Mouse (Mus musculus) limb, embryonic 10.5 days (tissue): ENCODE data around the gene Pif1. TPM values are rescaled to one million over a fixed set of nuclear protein-coding genes. Genes with fewer than 3 reads are reported as not detected.

ENCODE experiments used
- DNase-seq: peaks from one replicate; pipeline ENCODE4 v3.0.0-alpha.2; 2017; ENCODE audit warnings: low spot score
- H3K27ac ChIP-seq: fragments of 300-500 bp; sonication (generic); 2 replicates; pipeline ENCODE4 v1.5.1; 2016; ENCODE audit warnings: mild to moderate bottlenecking
- H3K27me3 ChIP-seq: fragments of 300-500 bp; sonication (generic); 2 replicates; pipeline ENCODE4 v1.6.1; 2016; ENCODE audit warnings: low read depth, mild to moderate bottlenecking; ENCODE audit not compliant: poor library complexity, severe bottlenecking
- H3K36me3 ChIP-seq: fragments of 300-500 bp; sonication (generic); 2 replicates; pipeline ENCODE4 v1.6.1; 2016; ENCODE audit warnings: mild to moderate bottlenecking, moderate library complexity
- H3K4me1 ChIP-seq: fragments of 300-500 bp; sonication (generic); 2 replicates; pipeline ENCODE4 v1.6.1; 2016
- H3K4me3 ChIP-seq: fragments of 300-500 bp; sonication (generic); 2 replicates; pipeline ENCODE4 v1.5.1; 2016; ENCODE audit warnings: mild to moderate bottlenecking, moderate library complexity
- H3K9me3 ChIP-seq: fragments of 300-500 bp; sonication (generic); replicated peaks from 2 replicates; pipeline ENCODE4 v1.6.1; 2016; ENCODE audit warnings: mild to moderate bottlenecking
- WGBS: fragments of 180-500 bp; shearing (Covaris S2); methylation state at CpG from one replicate; pipeline ENCODE4 v1.1.7; 2016; 5-methylcytosine and 5-hydroxymethylcytosine counted together
- polyA plus RNA-seq: library from polyadenylated mRNA; unstranded; fragments of >200 nt; fragmentation: Nextera tagmentation; extraction: Ambion mirVana; gene quantifications from 2 replicates; pipeline ENCODE4 v1.2.1, GENCODE M21; 2016

Pif1 gene
- polyA plus RNA-seq, 1 experiment from 2014 or later: 26.7 TPM

GRCm38 (mm10) chr9:65611969-65612486, 25.1 kb downstream of the Pif1 start:
- Histone ChIP-seq H3K27me3 (peaks cover 4% of the 10 kb centered on the region; the same call in 1 of the 2 replicates), H3K4me3 (no peak overlapping the region), H3K4me1 (0 out of 2 replicates have a peak, but pooled peaks cover 5% of the 10 kb centered on the region), H3K36me3 (no peaks in the 10 kb centered on the region), H3K9me3 (no peaks in the 10 kb centered on the region), H3K27ac (no peak overlapping the region)
- WGBS: 87% methylated on average over 5 of the region's 5 CpGs
- no peak for DNase-seq

DNA sequence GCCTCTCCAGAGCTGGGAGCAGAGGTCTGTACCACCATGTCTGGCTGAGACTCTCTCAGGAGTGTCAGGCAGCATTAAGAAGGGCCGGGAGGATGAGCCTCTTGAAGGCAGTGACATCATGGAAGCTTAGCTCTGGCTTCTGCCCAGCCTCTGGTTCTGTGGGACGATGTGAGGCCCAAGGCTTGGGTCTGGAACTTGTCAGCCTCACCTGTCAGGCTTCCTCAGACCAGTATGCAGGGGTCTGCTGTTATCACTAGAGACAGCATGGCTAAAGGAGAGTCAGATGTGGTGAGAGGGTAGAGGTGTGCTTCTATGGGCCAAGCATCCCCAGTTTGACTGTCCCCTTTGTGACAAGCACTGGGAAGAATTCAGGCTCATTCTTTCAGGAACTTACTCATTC, 26.1 kb downstream of the Pif1 start:
- Histone ChIP-seq H3K4me3 (no peak overlapping the region), H3K4me1 (0 out of 2 replicates have a peak, but pooled peaks cover 5% of the 10 kb centered on the region), H3K27me3 (no peaks in the 10 kb centered on the region), H3K27ac (no peak overlapping the region), H3K9me3 (no peaks in the 10 kb centered on the region), H3K36me3 (no peaks in the 10 kb centered on the region)
- 14% methylated on average over 2 of the region's 2 CpGs for WGBS
- no peak for DNase-seq

DNA sequence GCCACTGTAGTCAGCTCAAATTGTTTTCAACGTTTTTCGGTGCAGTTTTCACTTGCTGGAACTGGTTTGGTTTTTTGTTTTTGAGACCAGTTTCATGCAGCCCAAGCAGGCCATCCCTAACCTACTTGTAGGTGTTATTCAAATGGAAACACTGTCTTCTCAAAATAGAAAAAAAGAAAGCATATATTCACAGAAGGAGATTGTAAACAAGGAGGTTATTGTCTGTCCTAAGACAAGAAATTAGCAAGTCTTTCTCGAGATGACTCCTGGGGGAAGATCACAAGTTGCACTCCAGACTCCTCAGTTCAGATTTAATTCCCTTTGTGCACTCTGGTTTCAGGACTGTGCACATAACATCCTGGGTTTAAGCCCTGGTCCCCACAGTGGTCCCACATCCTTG, 32.4 kb downstream of the Pif1 start:
- Histone ChIP-seq H3K4me3 (no peak overlapping the region), H3K4me1 (no peaks in the 10 kb centered on the region), H3K27ac (no peak overlapping the region), H3K27me3 (no peaks in the 10 kb centered on the region), H3K36me3 (no peaks in the 10 kb centered on the region), H3K9me3 (no peaks in the 10 kb centered on the region)
- DNase-seq: no peak
- 66% methylated on average over 3 of the region's 3 CpGs for WGBS

DNA sequence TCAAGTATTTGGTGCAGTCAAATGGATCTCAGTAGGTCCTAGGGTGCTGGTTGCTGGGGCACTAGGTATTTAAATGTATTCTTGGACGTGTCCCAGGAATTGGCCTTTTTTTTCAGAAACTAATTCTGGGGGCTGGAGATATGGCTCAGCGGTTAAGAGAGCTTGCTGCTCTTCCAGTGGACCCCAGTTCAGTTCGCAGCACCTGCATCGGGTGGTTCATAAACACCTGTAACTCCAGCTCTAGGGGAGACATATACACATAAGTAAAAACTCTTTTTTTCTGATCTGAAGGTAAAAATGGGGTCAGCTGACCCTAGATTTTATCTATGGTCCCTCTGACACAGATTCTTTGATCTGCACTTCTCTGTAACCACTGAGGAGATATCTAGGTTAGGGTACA, 34.2 kb downstream of the Pif1 start:
- Histone ChIP-seq H3K4me3 (no peak overlapping the region), H3K27ac (no peak overlapping the region), H3K27me3 (peaks cover 4% of the 10 kb centered on the region; the same call in 1 of the 2 replicates), H3K9me3 (no peaks in the 10 kb centered on the region), H3K4me1 (no peaks in the 10 kb centered on the region), H3K36me3 (no peaks in the 10 kb centered on the region)
- 92% methylated on average over 4 of the region's 4 CpGs for WGBS
- no peak for DNase-seq

GRCm38 (mm10) chr9:65621666-65622065, 34.7 kb downstream of the Pif1 start:
- Histone ChIP-seq H3K4me1 (no peaks in the 10 kb centered on the region), H3K27ac (no peak overlapping the region), H3K4me3 (no peak overlapping the region), H3K9me3 (no peaks in the 10 kb centered on the region), H3K36me3 (no peaks in the 10 kb centered on the region), H3K27me3 (peaks cover 8% of the 10 kb centered on the region; the same call in 1 of the 2 replicates)
- DNase-seq: no peak
- WGBS: 82% methylated on average over 2 of the region's 2 CpGs

- Histone ChIP-seq H3K4me3 (no peak overlapping the region), H3K9me3 (no peaks in the 10 kb centered on the region), H3K36me3 (no peaks in the 10 kb centered on the region), H3K27ac (no peak overlapping the region), H3K4me1 (no peaks in the 10 kb centered on the region), H3K27me3 (peaks cover 19% of the 10 kb centered on the region)
- no peak for DNase-seq
- 88% methylated on average over 5 of the region's 5 CpGs for WGBS
These were observed 35.9 kb downstream of the Pif1 start for GRCm38 (mm10) chr9:65622826-65623225.

GRCm38 (mm10) chr9:65624266-65624665, 37.3 kb downstream of the Pif1 start:
- no peak for DNase-seq
- H3K4me3 ChIP-seq: no peak overlapping the region
- peaks cover 33% of the 10 kb centered on the region for H3K27me3 ChIP-seq
- H3K9me3 ChIP-seq: no peaks in the 10 kb centered on the region
- no peak overlapping the region for H3K27ac ChIP-seq
- peaks cover 8% of the 10 kb centered on the region for H3K4me1 ChIP-seq
- no peaks in the 10 kb centered on the region for H3K36me3 ChIP-seq
- WGBS: 76% methylated on average over 2 of the region's 2 CpGs

- peak; percentile 63 for DNase-seq
- H3K4me1 ChIP-seq: peaks cover 35% of the 10 kb centered on the region
- peaks cover 58% of the 10 kb centered on the region for H3K27me3 ChIP-seq
- WGBS: 2% methylated on average over 40 of the region's 40 CpGs
- H3K9me3 ChIP-seq: no peaks in the 10 kb centered on the region
- no peaks in the 10 kb centered on the region for H3K36me3 ChIP-seq
- H3K4me3 ChIP-seq: peak within 1 kb of the TSS; percentile 88
- H3K27ac ChIP-seq: peak within 1 kb of the TSS; percentile 92
These were observed 42.2 kb downstream of the Pif1 start, which contains the start of gene Rbpms2 for GRCm38 (mm10) chr9:65629025-65629766. Gene Rbpms2, plus strand, starts transcription at chr9:65629648.

DNA sequence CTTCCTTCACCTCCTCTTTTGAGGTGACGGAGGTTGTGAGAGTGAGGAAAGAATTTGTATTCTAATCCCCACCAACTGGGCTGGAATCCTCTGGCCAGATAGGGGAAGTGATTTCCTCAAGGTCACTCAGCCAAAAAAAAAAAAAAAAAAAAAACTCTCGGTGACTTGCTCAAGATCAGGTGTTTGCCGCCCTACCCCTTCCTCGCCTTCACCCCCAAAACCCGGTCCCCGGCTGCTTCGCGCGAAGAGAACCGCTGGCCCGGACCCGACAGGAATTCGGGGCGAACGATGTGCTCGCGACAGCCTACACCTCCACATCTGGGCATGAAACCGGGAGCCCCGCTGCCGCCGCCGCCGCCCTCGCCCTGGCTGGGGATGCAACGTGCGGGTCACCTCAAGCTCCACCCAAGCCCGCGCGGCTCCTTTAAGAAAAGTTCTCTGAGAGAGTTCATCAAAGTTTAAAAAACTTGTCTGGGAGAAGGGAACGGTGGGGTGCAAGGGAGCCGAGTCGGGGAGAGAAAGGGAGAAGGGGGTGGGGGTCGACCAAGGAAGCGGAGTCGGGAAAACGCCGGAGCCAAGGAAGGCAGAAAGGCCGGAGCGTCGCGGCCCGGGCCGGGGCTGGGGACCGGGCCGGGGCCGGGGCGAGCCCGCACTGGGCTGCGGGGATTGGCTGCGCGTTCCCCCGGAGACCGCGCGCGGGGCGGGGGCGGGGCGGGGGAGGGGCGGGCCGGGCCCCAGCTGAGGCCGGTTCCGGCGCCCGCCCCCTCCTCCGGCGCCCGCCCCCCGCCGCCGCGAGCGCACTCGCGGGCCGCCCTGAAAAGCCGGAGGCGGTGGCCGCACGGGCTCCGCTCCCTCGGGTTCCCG, 43.0 kb downstream of the Pif1 start:
- peaks cover 58% of the 10 kb centered on the region for H3K27me3 ChIP-seq

GRCm38 (mm10) chr9:65630631-65631353, 43.8 kb downstream of the Pif1 start:
- H3K27me3 ChIP-seq: peaks cover 58% of the 10 kb centered on the region
- under 1% methylated on average over 70 of the region's 78 CpGs for WGBS
- DNase-seq: peak; percentile 73
- peak overlapping the region; percentile 88 for H3K4me3 ChIP-seq
- peak overlapping the region; percentile 92 for H3K27ac ChIP-seq
- H3K36me3 ChIP-seq: no peaks in the 10 kb centered on the region
- H3K9me3 ChIP-seq: no peaks in the 10 kb centered on the region
- H3K4me1 ChIP-seq: peaks cover 35% of the 10 kb centered on the region

More for the DNA sequence above, 43.0 kb downstream of the Pif1 start:
- Histone ChIP-seq H3K4me3 (peak overlapping the region; percentile 88), H3K27ac (peak overlapping the region; percentile 92), H3K36me3 (no peaks in the 10 kb centered on the region), H3K9me3 (no peaks in the 10 kb centered on the region), H3K4me1 (peaks cover 35% of the 10 kb centered on the region)
- WGBS: 1% methylated on average over 65 of the region's 83 CpGs
- DNase-seq: peak; percentile 80

DNA sequence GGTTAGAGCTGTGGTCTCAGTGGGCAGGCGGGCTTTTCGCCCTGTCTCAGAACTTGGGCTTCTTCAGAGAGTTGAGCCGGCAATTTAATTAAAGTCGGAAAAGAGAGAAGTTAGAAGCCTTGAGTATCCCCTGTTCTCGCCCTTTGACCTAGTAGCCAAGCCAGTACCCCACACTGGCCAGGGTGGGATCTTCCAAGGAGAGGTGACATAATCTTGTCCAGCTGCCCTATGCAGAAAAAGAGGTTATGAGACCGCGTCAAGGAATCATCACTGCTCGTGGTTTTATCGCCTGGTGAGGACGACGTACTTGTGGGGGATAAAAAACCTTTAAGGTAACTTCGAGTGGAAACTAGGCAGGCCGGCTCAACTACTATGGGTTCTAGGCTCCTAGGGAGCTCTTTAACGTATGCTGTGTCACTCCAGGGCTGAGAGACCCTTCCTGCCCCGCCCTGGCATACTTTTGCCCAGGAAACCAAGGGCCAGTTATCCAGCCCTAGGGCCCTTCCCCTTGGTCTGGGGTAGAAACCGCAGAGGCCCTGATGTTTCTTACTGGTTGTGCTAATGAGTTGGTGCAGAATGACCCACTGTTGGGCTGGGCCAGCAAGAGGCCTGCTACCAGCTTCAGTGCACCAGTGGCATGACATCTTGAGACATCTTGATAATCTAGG, 44.5 kb downstream of the Pif1 start:
- Histone ChIP-seq H3K9me3 (no peaks in the 10 kb centered on the region), H3K36me3 (no peaks in the 10 kb centered on the region), H3K4me1 (peaks cover 35% of the 10 kb centered on the region), H3K27me3 (peaks cover 51% of the 10 kb centered on the region), H3K27ac (peak overlapping the region; percentile 92), H3K4me3 (peak overlapping the region; percentile 88)
- no peak for DNase-seq
- 6% methylated on average over 16 of the region's 16 CpGs for WGBS

GRCm38 (mm10) chr9:65635766-65636165, 48.8 kb downstream of the Pif1 start:
- no peak for DNase-seq
- Histone ChIP-seq H3K9me3 (no peaks in the 10 kb centered on the region), H3K36me3 (no peaks in the 10 kb centered on the region), H3K27me3 (peaks cover 21% of the 10 kb centered on the region), H3K4me1 (peaks cover 43% of the 10 kb centered on the region), H3K27ac (no peak overlapping the region), H3K4me3 (no peak overlapping the region)
- WGBS: 91% methylated on average over 1 of the region's 1 CpGs
